7 mouse cellular contexts compared by ENCODE assay signal in genomic region chrX:94541918-94542355, GRCm38 (mm10). TPM values are rescaled to one million over a fixed set of nuclear protein-coding genes. Genes with fewer than 3 reads are reported as not detected.
A peak's percentile ranks its signal among the peaks of the same experiment; 100 is the strongest.
DNase-seq lines count a peak whose midpoint lies in the region; ATAC-seq lines count a peak whose summit lies in the region.

TSS of gene Maged1 (minus strand) at chrX:94542143.

- peak within 1 kb of the TSS; percentile 55 for H3K4me3 ChIP-seq in intestine, embryonic 15.5 days (replicated peaks)

- peak within 1 kb of the TSS; percentile 78 for H3K27ac ChIP-seq in intestine, embryonic 15.5 days

- H3K9me3 ChIP-seq in intestine, embryonic 15.5 days = no peaks in the 10 kb centered on the region

- no peaks in the 10 kb centered on the region for H3K4me1 ChIP-seq in intestine, embryonic 15.5 days (replicated peaks)

- no peaks in the 10 kb centered on the region; the same call in 1 of the 2 replicates for H3K36me3 ChIP-seq in intestine, embryonic 15.5 days

- ATAC-seq in intestine, embryonic 15.5 days = peak; percentile 96
- ATAC-seq in megakaryocyte-erythroid progenitor cell, adult 5-6 weeks (replicated peaks; ENCODE audit: low FRiP score, low TSS enrichment, poor library complexity, severe bottlenecking) = peak; percentile 66

- peak within 1 kb of the TSS; percentile 54 for H3K4me2 ChIP-seq in intestine, embryonic 15.5 days (replicated peaks)

- peak; percentile 94 for DNase-seq in adrenal gland, adult 8-10 months
- peak; percentile 93 for DNase-seq in embryo, embryonic 10.5 days (ENCODE audit: low spot score)
- peak; percentile 74 to 84 for DNase-seq in gastrocnemius, postnatal 36 days
- peak; percentile 91 to 94 for DNase-seq in left cerebral cortex, postnatal 14 days (ENCODE audit: low spot score in 2 of 2)
- peak; percentile 86 for DNase-seq in skeletal muscle tissue, adult 2 months (ENCODE audit: low read depth, low spot score)

- 15% methylated on average over 32 of the region's 32 CpGs for WGBS in intestine, embryonic 15.5 days

- H3K9ac ChIP-seq in intestine, embryonic 15.5 days = peak within 1 kb of the TSS; percentile 57

- H3K27me3 ChIP-seq in intestine, embryonic 15.5 days (replicated peaks) = no peaks in the 10 kb centered on the region

- intact Hi-C loops in gastrocnemius, postnatal 36 days (cut with DNase I) = loop anchor here (10.0 kb wide), 1 partner anchor 107 kb away; no protein-coding TSS in a partner anchor
- intact Hi-C loops in left cerebral cortex, postnatal 14 days (cut with DNase I) = loop anchor here (5.0 kb wide), 2 partner anchors 85 to 95 kb away; partner anchors contain the start of gene Gspt2

RNA-seq across cellular contexts. Expression of gene Maged1, which starts in this region (rescaled TPM):
- total RNA-seq in adrenal gland, adult 8-10 months (2022) = 100 to 1,000 TPM; 241 to 298 (median 281) TPM
- total RNA-seq in gastrocnemius, postnatal 36 days (2021) = 10 to 100 TPM; 24.2 to 24.8 TPM
- 378 and 406 TPM in 2 replicates for polyA plus RNA-seq in intestine, embryonic 15.5 days (2015; fragmentation: Nextera tagmentation; extraction: Ambion mirVana)
- 100 to 1,000 TPM; 455 to 494 TPM for total RNA-seq in left cerebral cortex, postnatal 14 days (2021)
- total RNA-seq in megakaryocyte-erythroid progenitor cell, adult 5-6 weeks (2014; fragmentation: Nextera tagmentation) = 0.54 and 3.5 TPM in 2 replicates
- 0.28 and 2.7 TPM in 2 replicates for total RNA-seq in megakaryocyte-erythroid progenitor cell, adult 5-6 weeks (2017)

Comparison
In these comparisons a context has a peak if more than half of its experiments do, and no peak if none do; other contexts are left out.
1. Peak in every context shown above with its lines: DNase-seq, ATAC-seq, H3K4me3 ChIP-seq and H3K27ac ChIP-seq.
2. RNA of gene Maged1 (total RNA-seq): 455 to 494 TPM in left cerebral cortex, postnatal 14 days and 241 to 298 TPM in adrenal gland, adult 8-10 months; 24.2 to 24.8 TPM in gastrocnemius, postnatal 36 days and 0.28 to 3.5 TPM in megakaryocyte-erythroid progenitor cell, adult 5-6 weeks; every median in the first group is over 4 times any median in the second.